Mouse (Mus musculus) E14TG2a.4 (cell line): Measurements from ENCODE around the gene Foxp1.

ENCODE experiments used
- CTCF ChIP-seq: conservative IDR thresholded peaks from 2 replicates; pipeline ENCODE4 v1.5.1; 2014; ENCODE audit warnings: low read length
- NANOG ChIP-seq: IDR thresholded peaks from 2 replicates; pipeline ENCODE4 v1.6.1; 2014; ENCODE audit warnings: borderline replicate concordance, low read length, mixed read lengths
- POU5F1 ChIP-seq: IDR thresholded peaks from 2 replicates; pipeline ENCODE4 v1.6.1; 2014; ENCODE audit warnings: low read length, borderline replicate concordance

DNA sequence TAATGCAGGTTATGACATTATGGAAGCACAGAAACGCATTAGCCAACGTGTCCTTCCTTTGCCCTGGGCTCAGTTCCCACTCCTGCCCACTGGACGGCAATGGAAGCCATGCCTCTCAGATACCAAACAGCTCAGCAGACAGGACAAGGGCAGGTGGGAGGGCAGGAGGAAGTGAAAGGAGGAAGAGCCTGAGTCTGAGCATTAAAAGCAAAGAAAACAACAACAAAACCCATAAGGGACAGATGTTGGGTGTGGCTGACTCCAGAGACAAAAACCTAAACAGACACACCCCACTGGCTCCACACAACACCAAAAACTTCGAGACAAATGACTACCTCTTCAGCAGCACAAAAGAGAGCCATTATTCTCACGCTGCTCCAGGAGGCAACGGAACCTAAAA lies 515.0 kb downstream of the Foxp1 start:
- TF ChIP-seq CTCF = no peak
- no peak for TF ChIP-seq NANOG
- no peak for TF ChIP-seq POU5F1
